ENCODE assay signal across 15 mouse cellular contexts in the genomic region with DNA sequence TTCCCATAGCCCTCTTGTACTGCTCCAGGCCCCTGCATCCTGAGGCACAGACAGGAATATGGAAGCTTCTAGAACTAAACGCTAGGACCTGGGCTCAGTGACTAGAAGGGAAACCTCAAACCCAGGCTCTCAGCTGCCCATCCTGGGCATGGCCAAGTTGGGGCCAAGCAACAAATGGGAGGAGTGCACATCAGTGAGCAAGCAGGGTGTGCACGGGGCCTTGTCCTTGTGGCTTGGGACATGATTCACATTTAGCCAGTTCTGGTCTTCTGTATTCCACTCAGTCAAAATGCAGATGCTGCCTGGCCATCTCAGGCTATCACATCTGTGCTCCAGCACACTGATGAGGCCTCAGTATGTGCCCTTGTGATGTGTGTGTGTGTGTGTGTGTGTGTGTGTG. TPM values are rescaled to one million over a fixed set of nuclear protein-coding genes. Genes with fewer than 3 reads are reported as not detected.
DNase-seq lines count a peak whose midpoint lies in the region; ATAC-seq and TF ChIP-seq lines count a peak whose summit lies in the region.
"Had no signal": no experiment of that assay in that cellular context is flagged by ENCODE, and none has a peak within 500 bp of the region (broad histone marks: within the 10 kb centered on the region; RNA-seq: fewer than 3 reads in every experiment).

No protein-coding gene starts in this region.

- H3K4me1 ChIP-seq in heart, embryonic 15.5 days (replicated peaks) = peaks cover 63% of the 10 kb centered on the region
- peaks cover 64% of the 10 kb centered on the region for H3K4me1 ChIP-seq in embryonic facial prominence, embryonic 14.5 days (ENCODE audit: control insufficient read depth, insufficient read depth, low read length)
- H3K4me1 ChIP-seq in hindbrain, embryonic 16.5 days (ENCODE audit: control insufficient read depth, insufficient read depth, low read depth, low read length) = peaks cover 19% of the 10 kb centered on the region

- no peaks in the 10 kb centered on the region for H3K27me3 ChIP-seq in heart, embryonic 15.5 days
- no peaks in the 10 kb centered on the region for H3K27me3 ChIP-seq in embryonic facial prominence, embryonic 14.5 days (replicated peaks; ENCODE audit: control insufficient read depth, insufficient read depth, low read length)
- no peaks in the 10 kb centered on the region for H3K27me3 ChIP-seq in myocyte (ENCODE audit: control insufficient read depth, insufficient read depth, insufficient read length)
- H3K27me3 ChIP-seq in hindbrain, embryonic 16.5 days (replicated peaks; ENCODE audit: control insufficient read depth, insufficient read depth, low read length) = no peaks in the 10 kb centered on the region

- no peak for ATAC-seq in heart, embryonic 15.5 days (replicated peaks; ENCODE audit: insufficient number of reproducible peaks, insufficient read depth, low FRiP score, low read depth)
- ATAC-seq in embryonic facial prominence, embryonic 14.5 days (ENCODE audit: low read depth) = no peak
- no peak for ATAC-seq in hindbrain, embryonic 16.5 days
- ATAC-seq in erythroid progenitor cell, adult 5-6 weeks (replicated peaks; ENCODE audit: low FRiP score, poor library complexity, severe bottlenecking) = no peak
- ATAC-seq: forebrain, postnatal 0 days had no signal

- H3K4me2 ChIP-seq in heart, embryonic 15.5 days = no peak overlapping the region
- no peak overlapping the region for H3K4me2 ChIP-seq in embryonic facial prominence, embryonic 14.5 days (ENCODE audit: low read depth, low read length)
- H3K4me2 ChIP-seq in myocyte (ENCODE audit: low read depth) = peak overlapping the region; percentile 48
- H3K4me2 ChIP-seq in hindbrain, embryonic 16.5 days (ENCODE audit: low read length) = no peak overlapping the region

- H3K79me2 ChIP-seq in myocyte (ENCODE audit: control insufficient read depth, insufficient read depth) = peaks cover 74% of the 10 kb centered on the region

- intact Hi-C loops in heart, postnatal 10 days (cut with DNase I) = no loop called here

- DNase-seq in heart, postnatal 10 days = no peak
- DNase-seq in adrenal gland, adult 8-10 months = peak; percentile 66
- no peak for DNase-seq in embryonic facial prominence, embryonic 14.5 days (ENCODE audit: low spot score)
- no peak for DNase-seq in spleen, postnatal 10 days (ENCODE audit: low spot score in 2 of 2)
- DNase-seq: cerebellum, postnatal 36 days; forebrain, postnatal 0 days; gastrocnemius, postnatal 25 days; kidney, adult 2 months; liver; lung, postnatal 10 days; thymus, postnatal 25 days had no signal

- H3K9me3 ChIP-seq in heart, embryonic 15.5 days (replicated peaks) = no peaks in the 10 kb centered on the region
- H3K9me3 ChIP-seq in embryonic facial prominence, embryonic 14.5 days (ENCODE audit: control insufficient read depth, low read length) = no peaks in the 10 kb centered on the region
- no peaks in the 10 kb centered on the region for H3K9me3 ChIP-seq in hindbrain, embryonic 16.5 days (ENCODE audit: control insufficient read depth, low read length)

- no peak overlapping the region for H3K4me3 ChIP-seq in heart, embryonic 15.5 days
- no peak overlapping the region for H3K4me3 ChIP-seq in embryonic facial prominence, embryonic 14.5 days (ENCODE audit: low read depth, low read length)
- H3K4me3 ChIP-seq in myocyte = no peak overlapping the region
- H3K4me3 ChIP-seq in hindbrain, embryonic 16.5 days (ENCODE audit: low read length) = no peak overlapping the region

- TF ChIP-seq POLR2A in myocyte (IDR thresholded peaks at IDR 0.05; ENCODE audit: insufficient read length, low read depth) = no peak

- H3K36me3 ChIP-seq in heart, embryonic 15.5 days = no peaks in the 10 kb centered on the region
- peaks cover 53% of the 10 kb centered on the region for H3K36me3 ChIP-seq in embryonic facial prominence, embryonic 14.5 days (ENCODE audit: control insufficient read depth, insufficient read depth, low read length)
- peaks cover 41% of the 10 kb centered on the region for H3K36me3 ChIP-seq in myocyte (ENCODE audit: control insufficient read depth, insufficient read depth)
- no peaks in the 10 kb centered on the region for H3K36me3 ChIP-seq in hindbrain, embryonic 16.5 days (ENCODE audit: control insufficient read depth, insufficient read depth, low read length)

- H3ac ChIP-seq in myocyte (ENCODE audit: control insufficient read depth, insufficient read length) = no peak overlapping the region

- no peak overlapping the region for H3K9ac ChIP-seq in heart, embryonic 15.5 days
- H3K9ac ChIP-seq in embryonic facial prominence, embryonic 14.5 days (ENCODE audit: low read depth, low read length) = 0 out of 2 replicates have a peak overlapping the region, but pooled peaks have one; percentile 45
- no peak overlapping the region for H3K9ac ChIP-seq in hindbrain, embryonic 16.5 days (ENCODE audit: low read depth, low read length)
- H3K9ac ChIP-seq: forebrain, postnatal 0 days had no signal

- WGBS in heart, embryonic 15.5 days = 78% methylated on average over 2 of the region's 2 CpGs
- 96% methylated on average over 2 of the region's 2 CpGs for WGBS in embryonic facial prominence, embryonic 14.5 days
- WGBS in hindbrain, embryonic 16.5 days = 97% methylated on average over 2 of the region's 2 CpGs

- H3K27ac ChIP-seq in heart, embryonic 15.5 days = peak overlapping the region; percentile 87
- H3K27ac ChIP-seq in embryonic facial prominence, embryonic 14.5 days (replicated peaks; ENCODE audit: low read depth, low read length) = peak overlapping the region; percentile 93; the same call in 1 of the 2 replicates
- no peak overlapping the region for H3K27ac ChIP-seq in hindbrain, embryonic 16.5 days (ENCODE audit: low read depth, low read length)

TF ChIP-seq in myocyte, 11 proteins besides CTCF, POLR2A, EP300 and RAD21:
- no peak for TF ChIP-seq MYOG (IDR thresholded peaks at IDR 0.05; ENCODE audit: control insufficient read depth in 1 of 3, insufficient read depth in 1 of 3, insufficient read length in 2 of 3, low read depth in 2 of 3)
- no peak for TF ChIP-seq POLR2AphosphoS2 (IDR thresholded peaks at IDR 0.05; ENCODE audit: insufficient read length, low read depth)
- no peak for TF ChIP-seq SRF (IDR thresholded peaks at IDR 0.05; ENCODE audit: control insufficient read depth, insufficient read length, low read depth)
- no peak for TF ChIP-seq TCF12 (IDR thresholded peaks at IDR 0.05; ENCODE audit: insufficient read depth, poor library complexity, severe bottlenecking)
- peak in 1 of 3 experiments; percentile 36 for TF ChIP-seq MYOD1 (IDR thresholded peaks at IDR 0.05; ENCODE audit: control insufficient read depth in 1 of 3, insufficient read length in 2 of 3, low read depth in 2 of 3)
- TF ChIP-seq MAX (IDR thresholded peaks at IDR 0.05; ENCODE audit: low read depth) = no peak
- TF ChIP-seq CEBPB (IDR thresholded peaks at IDR 0.05; ENCODE audit: insufficient read depth, poor library complexity, severe bottlenecking) = no peak

RNA-seq across cellular contexts. Expression of gene Col5a1, which starts 49.2 kb away (rescaled TPM):
- polyA plus RNA-seq in heart, embryonic 15.5 days (2015; fragmentation: Nextera tagmentation; extraction: Ambion mirVana) = 71.0 and 89.5 TPM in 2 replicates
- 100 to 1,000 TPM; 157 to 164 TPM for total RNA-seq in heart, postnatal 10 days (2021)
- 10 to 100 TPM; 27.1 to 42.7 (median 35.2) TPM for total RNA-seq in adrenal gland, adult 8-10 months (2022)
- 253 and 258 TPM in 2 replicates for polyA plus RNA-seq in embryonic facial prominence, embryonic 14.5 days (2014; fragmentation: Nextera tagmentation; extraction: Ambion mirVana)
- polyA plus RNA-seq in myocyte (2012; fragmentation: generic; extraction: Trizol) = 172 TPM
- 9.2 and 13.5 TPM in 2 replicates for polyA plus RNA-seq in hindbrain, embryonic 16.5 days (2015; fragmentation: Nextera tagmentation; extraction: Ambion mirVana)
- 9.4 and 10.9 TPM in 2 replicates for total RNA-seq in erythroid progenitor cell, adult 5-6 weeks (2015; ENCODE audit: low replicate concordance)
- 5.3 and 7.0 TPM in 2 replicates for total RNA-seq in erythroid progenitor cell, adult 5-6 weeks (2017; ENCODE audit: low replicate concordance)
